Mouse (Mus musculus) cortical plate, adult 2 months (tissue): ENCODE data around the gene Camkk2. TPM values are rescaled to one million over a fixed set of nuclear protein-coding genes. Genes with fewer than 3 reads are reported as not detected.

ENCODE experiments used
- H3K27ac ChIP-seq: fragments of 200-500 bp; 2 replicates; pipeline ENCODE4 v1.5.1; 2012; ENCODE audit warnings: low read length, control low read depth, inconsistent platforms; ENCODE audit not compliant: insufficient read depth
- H3K4me1 ChIP-seq: fragments of 200-500 bp; 2 replicates; pipeline ENCODE4 v1.6.1; 2011; ENCODE audit warnings: low read length; ENCODE audit not compliant: control insufficient read depth, insufficient read depth
- H3K4me3 ChIP-seq: fragments of 200-500 bp; 2 replicates; pipeline ENCODE4 v1.5.1; 2011; ENCODE audit warnings: mild to moderate bottlenecking, low read length, control low read depth; ENCODE audit not compliant: insufficient read depth
- CTCF ChIP-seq: fragments of 200-500 bp; IDR thresholded peaks from 2 replicates; pipeline ENCODE4 v1.5.1; 2011; ENCODE audit warnings: mild to moderate bottlenecking, control low read depth, low read length; ENCODE audit not compliant: insufficient read depth; ENCODE audit errors: extremely low read depth
- POLR2A ChIP-seq: fragments of 200-500 bp; IDR thresholded peaks from 2 replicates; pipeline ENCODE4 v1.6.1; 2011; ENCODE audit warnings: mild to moderate bottlenecking, low read length, control low read depth; ENCODE audit not compliant: insufficient read depth; ENCODE audit errors: extremely low read depth
- polyA plus RNA-seq: library from polyadenylated mRNA; depleted of rRNA; stranded (reverse); fragments of >200 nt; gene quantifications from 2 replicates; pipeline ENCODE4 v1.2.3, GENCODE M21; 2012; rRNA removed

The Camkk2 gene
- polyA plus RNA-seq, 1 experiment: 276 TPM

GRCm38 (mm10) chr5:122689153-122689552, 90.1 kb downstream of the Camkk2 start:
- Histone ChIP-seq H3K4me1 (peaks cover 2% of the 10 kb centered on the region; the same call in 1 of the 2 replicates), H3K27ac (no peak overlapping the region), H3K4me3 (no peak overlapping the region)
- TF ChIP-seq POLR2A (no peak), CTCF (no peak)

DNA sequence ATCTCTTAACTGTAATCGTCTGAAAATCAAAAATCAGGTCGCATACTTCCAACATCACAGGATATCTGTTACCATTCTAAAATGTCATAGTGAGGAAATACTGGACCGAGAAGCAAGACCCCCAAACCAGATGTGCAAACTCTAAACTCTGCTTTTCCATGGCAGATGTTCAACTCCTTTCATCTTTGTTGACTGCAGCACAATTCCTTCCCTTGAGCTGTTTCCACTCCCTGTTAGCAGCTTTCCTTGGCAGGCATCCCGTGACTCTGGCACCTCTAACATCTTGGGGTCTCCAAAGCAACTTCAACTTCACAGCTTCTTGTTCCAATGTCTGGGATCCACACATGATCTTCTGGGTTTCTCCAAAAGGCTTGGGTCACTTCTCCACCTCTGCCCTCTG, 91.8 kb downstream of the Camkk2 start:
- H3K4me3 ChIP-seq: no peak overlapping the region
- H3K27ac ChIP-seq: no peak overlapping the region
- no peaks in the 10 kb centered on the region for H3K4me1 ChIP-seq
- TF ChIP-seq CTCF (no peak), POLR2A (no peak)

- Histone ChIP-seq H3K4me1 (no peaks in the 10 kb centered on the region), H3K27ac (no peak overlapping the region), H3K4me3 (no peak overlapping the region)
- TF ChIP-seq CTCF (no peak), POLR2A (no peak)
These were observed 95.3 kb downstream of the Camkk2 start for GRCm38 (mm10) chr5:122683926-122684325.

DNA sequence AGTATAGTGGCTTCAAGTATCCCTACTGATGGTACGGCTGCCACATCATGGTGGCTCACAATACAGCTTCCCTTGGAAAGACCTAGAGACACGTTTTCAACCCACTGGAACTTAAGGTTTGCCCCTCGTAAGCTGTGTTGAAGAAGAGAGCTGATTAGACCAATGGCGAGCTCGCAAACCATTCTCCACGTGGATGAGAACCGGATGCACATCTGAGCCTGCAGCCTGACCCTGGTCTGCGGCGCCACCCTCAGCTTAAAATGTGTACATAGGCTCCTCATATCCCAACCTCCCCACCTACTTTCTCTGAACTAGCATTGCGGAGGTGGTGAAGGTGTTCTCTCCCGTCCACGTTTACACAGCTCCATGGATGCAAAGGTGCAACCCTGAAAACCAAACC, 97.9 kb downstream of the Camkk2 start:
- Histone ChIP-seq H3K27ac (no peak overlapping the region), H3K4me1 (no peaks in the 10 kb centered on the region), H3K4me3 (no peak overlapping the region)
- TF ChIP-seq POLR2A (no peak), CTCF (no peak)

Other genes with a start within 250 kb of the Camkk2 start
- gene Ift81, start 164.9 kb downstream of the Camkk2 start, polyA plus RNA-seq: 21.8 and 25.5 TPM in 2 replicates
- gene P2rx7, start 135.5 kb downstream of the Camkk2 start, polyA plus RNA-seq: 18.7 and 18.9 TPM in 2 replicates
- 24.7 and 29.2 TPM in 2 replicates for gene P2rx4, start 71.9 kb downstream of the Camkk2 start, polyA plus RNA-seq
- 420 and 467 TPM in 2 replicates for gene Anapc5, start 41.9 kb upstream of the Camkk2 start, polyA plus RNA-seq
- 35.8 and 38.1 TPM in 2 replicates for gene Rnf34, start 70.6 kb upstream of the Camkk2 start, polyA plus RNA-seq
- gene Kdm2b, start 210.4 kb upstream of the Camkk2 start, polyA plus RNA-seq: 16.6 and 18.7 TPM in 2 replicates
- 13.2 and 14.3 TPM in 2 replicates for gene Orai1, start 235.7 kb upstream of the Camkk2 start, polyA plus RNA-seq